Mouse (Mus musculus): ENCODE results near the gene Ctnnd2. TPM values are rescaled to one million over a fixed set of nuclear protein-coding genes. Genes with fewer than 3 reads are reported as not detected.

Ctnnd2 gene
- polyA plus RNA-seq, 1 experiment from 2014 or later, result 46.6 TPM

- H3K4me2 ChIP-seq (ENCODE audit: low read depth, low read length, severe bottlenecking), result no peak overlapping the region
- no peak overlapping the region for H3K9ac ChIP-seq (ENCODE audit: low read length)
- no peaks in the 10 kb centered on the region for H3K27me3 ChIP-seq (ENCODE audit: control insufficient read depth, insufficient read depth, low read length)
- no peak overlapping the region for H3K27ac ChIP-seq (ENCODE audit: low read depth, low read length)
- no peaks in the 10 kb centered on the region for H3K36me3 ChIP-seq (ENCODE audit: control insufficient read depth, insufficient read depth, low read length)
- H3K4me3 ChIP-seq (ENCODE audit: low read depth, low read length), result no peak overlapping the region
- DNase-seq (ENCODE audit: low spot score), result no peak
- no peaks in the 10 kb centered on the region for H3K9me3 ChIP-seq (ENCODE audit: control insufficient read depth, low read length)
- H3K4me1 ChIP-seq (replicated peaks; ENCODE audit: control insufficient read depth, insufficient read depth, low read length), result no peaks in the 10 kb centered on the region
- no peak for ATAC-seq (replicated peaks; ENCODE audit: low FRiP score)
- 16% methylated on average over 4 of the region's 4 CpGs for WGBS
Measured at GRCm38 (mm10) chr15:30738178-30738577, 565.8 kb downstream of the Ctnnd2 start.

DNA sequence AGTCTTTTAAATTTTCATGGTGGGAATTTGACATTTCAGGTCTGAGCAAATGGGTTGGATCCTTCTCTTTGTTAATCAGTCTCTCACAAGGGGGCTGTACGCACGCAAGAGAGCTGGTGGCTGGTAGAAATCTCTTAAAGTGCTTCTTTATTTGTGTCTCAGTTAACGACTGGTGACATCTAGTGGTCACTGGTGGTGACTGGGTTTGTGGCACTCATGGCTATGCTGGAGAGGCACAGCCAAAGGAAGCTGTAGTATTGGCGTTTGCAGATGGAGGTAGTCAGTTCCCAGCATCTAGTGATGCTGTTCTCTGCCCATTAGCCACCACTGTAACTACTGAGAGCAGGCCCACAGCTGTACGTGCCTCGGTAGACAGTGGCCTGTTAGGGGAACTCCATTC, 568.3 kb downstream of the Ctnnd2 start:
- Histone ChIP-seq H3K4me1 (replicated peaks; ENCODE audit: control insufficient read depth, insufficient read depth, low read length) (no peaks in the 10 kb centered on the region), H3K27ac (ENCODE audit: low read depth, low read length) (no peak overlapping the region), H3K9me3 (ENCODE audit: control insufficient read depth, low read length) (no peaks in the 10 kb centered on the region), H3K4me2 (ENCODE audit: low read depth, low read length, severe bottlenecking) (no peak overlapping the region), H3K4me3 (ENCODE audit: low read depth, low read length) (no peak overlapping the region), H3K27me3 (ENCODE audit: control insufficient read depth, insufficient read depth, low read length) (no peaks in the 10 kb centered on the region), H3K9ac (ENCODE audit: low read length) (no peak overlapping the region), H3K36me3 (ENCODE audit: control insufficient read depth, insufficient read depth, low read length) (no peaks in the 10 kb centered on the region)
- ATAC-seq (replicated peaks; ENCODE audit: low FRiP score) (peak; percentile 85), DNase-seq (ENCODE audit: low spot score) (peak; percentile 75)
- WGBS, result 9% methylated on average over 6 of the region's 6 CpGs

DNA sequence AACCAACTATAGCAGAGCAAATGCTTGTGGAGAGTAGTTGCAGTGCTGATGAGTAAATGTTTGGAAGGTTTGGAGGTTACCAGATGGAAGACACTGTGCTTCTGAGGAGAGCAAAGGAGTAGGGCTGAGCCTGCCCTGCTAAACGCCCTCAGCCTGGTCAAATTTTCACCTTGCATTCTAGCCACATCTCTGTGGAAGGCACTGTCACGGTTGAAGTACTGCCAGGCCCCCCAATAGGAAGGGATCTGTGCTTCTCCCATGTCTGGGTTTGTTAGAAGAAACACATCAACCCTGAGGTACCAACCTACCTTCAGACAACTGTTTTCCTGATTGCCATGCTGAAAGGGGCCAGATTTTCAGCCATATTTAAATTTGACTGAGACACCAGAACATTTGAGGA, 585.6 kb downstream of the Ctnnd2 start:
- WGBS, result 90% methylated on average over 2 of the region's 2 CpGs

DNA sequence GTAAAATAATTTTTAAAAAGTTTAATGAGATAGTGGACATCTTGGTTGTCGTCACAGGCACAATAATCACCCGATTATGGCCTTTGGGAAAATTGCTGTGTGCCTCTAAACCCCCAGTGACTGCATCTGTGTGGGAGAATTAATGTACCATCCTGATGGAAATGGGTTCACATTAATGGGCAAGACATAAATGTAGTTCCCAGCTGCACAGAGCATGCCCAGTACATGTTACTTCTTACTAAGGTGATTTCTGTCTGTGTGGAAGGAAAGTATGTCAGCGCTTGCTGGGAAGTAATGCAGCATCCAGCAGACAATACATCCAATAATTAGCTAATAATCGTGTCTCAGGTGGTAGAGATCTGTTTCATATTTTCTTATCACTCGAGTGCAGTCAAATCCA, 589.8 kb downstream of the Ctnnd2 start:
- Histone ChIP-seq H3K4me2 (ENCODE audit: low read depth, low read length, severe bottlenecking) (no peak overlapping the region), H3K36me3 (ENCODE audit: control insufficient read depth, insufficient read depth, low read length) (no peaks in the 10 kb centered on the region), H3K27me3 (ENCODE audit: control insufficient read depth, insufficient read depth, low read length) (no peaks in the 10 kb centered on the region), H3K9ac (ENCODE audit: low read length) (no peak overlapping the region), H3K27ac (ENCODE audit: low read depth, low read length) (no peak overlapping the region), H3K4me3 (ENCODE audit: low read depth, low read length) (no peak overlapping the region), H3K4me1 (replicated peaks; ENCODE audit: control insufficient read depth, insufficient read depth, low read length) (no peaks in the 10 kb centered on the region), H3K9me3 (ENCODE audit: control insufficient read depth, low read length) (no peaks in the 10 kb centered on the region)
- 82% methylated on average over 5 of the region's 5 CpGs for WGBS
- no peak for ATAC-seq (replicated peaks; ENCODE audit: low FRiP score)
- no peak for DNase-seq (ENCODE audit: low spot score)

More for the DNA sequence above, 585.6 kb downstream of the Ctnnd2 start:
- Histone ChIP-seq H3K4me1 (replicated peaks; ENCODE audit: control insufficient read depth, insufficient read depth, low read length) (no peaks in the 10 kb centered on the region), H3K27me3 (ENCODE audit: control insufficient read depth, insufficient read depth, low read length) (no peaks in the 10 kb centered on the region), H3K4me2 (ENCODE audit: low read depth, low read length, severe bottlenecking) (no peak overlapping the region), H3K4me3 (ENCODE audit: low read depth, low read length) (no peak overlapping the region), H3K27ac (ENCODE audit: low read depth, low read length) (no peak overlapping the region), H3K9me3 (ENCODE audit: control insufficient read depth, low read length) (no peaks in the 10 kb centered on the region), H3K36me3 (ENCODE audit: control insufficient read depth, insufficient read depth, low read length) (no peaks in the 10 kb centered on the region), H3K9ac (ENCODE audit: low read length) (no peak overlapping the region)
- DNase-seq (ENCODE audit: low spot score), result no peak
- ATAC-seq (replicated peaks; ENCODE audit: low FRiP score), result no peak

DNA sequence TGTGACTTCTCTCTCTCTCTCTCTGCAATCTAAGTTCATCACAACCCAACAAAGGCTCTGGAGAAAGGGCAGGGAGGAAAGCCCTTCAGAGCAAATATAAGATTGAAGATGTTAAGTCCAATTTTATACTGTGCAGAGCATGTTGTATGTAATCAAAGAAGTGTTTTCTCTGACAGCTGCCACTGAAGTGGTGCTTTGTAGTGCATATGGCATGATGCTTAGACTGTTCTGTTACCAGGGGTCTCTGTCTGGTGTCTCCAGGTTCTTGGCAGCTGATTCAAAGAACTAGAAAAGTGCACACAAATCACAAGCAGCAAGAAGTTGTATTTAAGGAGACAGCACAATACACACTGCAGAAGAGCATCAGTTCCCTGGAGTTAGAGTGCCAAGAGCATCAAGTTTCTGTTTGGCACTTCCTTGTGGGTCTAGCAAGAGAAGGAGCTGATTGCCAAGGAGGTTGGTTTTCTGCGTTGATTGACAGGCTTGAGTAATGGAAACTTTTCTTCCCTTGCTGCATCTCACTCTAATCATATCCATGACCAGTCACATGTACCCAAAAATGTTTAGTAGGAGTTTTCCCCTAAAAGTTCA, 590.4 kb downstream of the Ctnnd2 start:
- Histone ChIP-seq H3K36me3 (ENCODE audit: control insufficient read depth, insufficient read depth, low read length) (no peaks in the 10 kb centered on the region), H3K9me3 (ENCODE audit: control insufficient read depth, low read length) (no peaks in the 10 kb centered on the region), H3K27ac (ENCODE audit: low read depth, low read length) (no peak overlapping the region), H3K4me3 (ENCODE audit: low read depth, low read length) (no peak overlapping the region), H3K4me1 (replicated peaks; ENCODE audit: control insufficient read depth, insufficient read depth, low read length) (no peaks in the 10 kb centered on the region), H3K27me3 (ENCODE audit: control insufficient read depth, insufficient read depth, low read length) (no peaks in the 10 kb centered on the region), H3K4me2 (ENCODE audit: low read depth, low read length, severe bottlenecking) (no peak overlapping the region), H3K9ac (ENCODE audit: low read length) (no peak overlapping the region)
- DNase-seq (ENCODE audit: low spot score) (no peak), ATAC-seq (replicated peaks; ENCODE audit: low FRiP score) (no peak)
- 94% methylated on average over 1 of the region's 1 CpGs for WGBS

DNA sequence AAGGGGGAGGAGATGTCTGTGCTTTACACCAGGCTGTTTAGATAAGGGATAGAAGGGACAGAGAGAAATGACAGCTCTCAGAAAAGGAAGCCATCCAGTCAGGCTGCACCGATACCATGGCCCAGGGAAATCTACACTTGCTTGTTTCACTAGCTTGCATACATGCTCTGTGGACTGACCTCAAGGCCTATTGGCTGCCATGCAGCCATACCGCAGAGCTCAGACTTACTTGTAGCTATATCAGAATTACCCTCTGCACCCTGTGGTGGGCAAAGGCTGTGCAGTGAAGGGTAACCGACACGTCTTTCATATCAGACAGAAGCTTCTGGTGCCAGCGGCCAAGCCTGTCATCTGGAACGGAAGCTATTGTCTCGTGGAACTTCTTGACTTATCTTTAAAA, 604.5 kb downstream of the Ctnnd2 start:
- H3K4me3 ChIP-seq (ENCODE audit: low read depth, low read length), result no peak overlapping the region
- no peaks in the 10 kb centered on the region for H3K36me3 ChIP-seq (ENCODE audit: control insufficient read depth, insufficient read depth, low read length)
- no peaks in the 10 kb centered on the region for H3K4me1 ChIP-seq (replicated peaks; ENCODE audit: control insufficient read depth, insufficient read depth, low read length)
- no peak overlapping the region for H3K4me2 ChIP-seq (ENCODE audit: low read depth, low read length, severe bottlenecking)
- DNase-seq (ENCODE audit: low spot score) (no peak), ATAC-seq (replicated peaks; ENCODE audit: low FRiP score) (no peak)
- no peaks in the 10 kb centered on the region for H3K9me3 ChIP-seq (ENCODE audit: control insufficient read depth, low read length)
- WGBS, result 93% methylated on average over 7 of the region's 7 CpGs
- no peak overlapping the region for H3K9ac ChIP-seq (ENCODE audit: low read length)
- no peak overlapping the region for H3K27ac ChIP-seq (ENCODE audit: low read depth, low read length)
- no peaks in the 10 kb centered on the region for H3K27me3 ChIP-seq (ENCODE audit: control insufficient read depth, insufficient read depth, low read length)

DNA sequence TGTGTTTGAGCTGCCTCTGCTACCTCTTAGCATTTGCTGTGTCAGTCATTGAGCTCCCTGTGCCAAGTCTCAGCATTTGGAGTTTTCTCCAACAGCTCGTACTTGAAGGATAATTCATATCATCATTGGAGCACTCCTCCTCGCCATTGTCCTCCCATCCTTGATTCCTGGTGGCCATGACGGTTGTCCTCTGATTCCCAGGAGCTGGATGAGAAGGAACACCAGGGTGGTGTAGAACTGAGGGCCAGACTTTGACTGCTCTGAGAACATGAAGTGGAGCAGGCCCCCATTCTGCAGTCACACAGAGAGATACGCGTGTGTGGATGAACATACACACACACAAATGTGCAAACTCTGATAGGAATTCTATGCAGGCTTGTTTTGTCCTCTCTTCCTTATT, 605.4 kb downstream of the Ctnnd2 start:
- Histone ChIP-seq H3K4me3 (ENCODE audit: low read depth, low read length) (no peak overlapping the region), H3K4me2 (ENCODE audit: low read depth, low read length, severe bottlenecking) (no peak overlapping the region), H3K4me1 (replicated peaks; ENCODE audit: control insufficient read depth, insufficient read depth, low read length) (no peaks in the 10 kb centered on the region), H3K36me3 (ENCODE audit: control insufficient read depth, insufficient read depth, low read length) (no peaks in the 10 kb centered on the region), H3K9ac (ENCODE audit: low read length) (no peak overlapping the region), H3K27me3 (ENCODE audit: control insufficient read depth, insufficient read depth, low read length) (no peaks in the 10 kb centered on the region), H3K27ac (ENCODE audit: low read depth, low read length) (no peak overlapping the region), H3K9me3 (ENCODE audit: control insufficient read depth, low read length) (no peaks in the 10 kb centered on the region)
- DNase-seq (ENCODE audit: low spot score), result no peak
- 93% methylated on average over 5 of the region's 5 CpGs for WGBS
- no peak for ATAC-seq (replicated peaks; ENCODE audit: low FRiP score)

GRCm38 (mm10) chr15:30779903-30780302, 607.5 kb downstream of the Ctnnd2 start:
- no peak overlapping the region for H3K27ac ChIP-seq (ENCODE audit: low read depth, low read length)
- H3K4me2 ChIP-seq (ENCODE audit: low read depth, low read length, severe bottlenecking), result no peak overlapping the region
- DNase-seq (ENCODE audit: low spot score), result no peak
- WGBS, result 93% methylated on average over 1 of the region's 1 CpGs
- H3K9me3 ChIP-seq (ENCODE audit: control insufficient read depth, low read length), result no peaks in the 10 kb centered on the region
- no peaks in the 10 kb centered on the region for H3K27me3 ChIP-seq (ENCODE audit: control insufficient read depth, insufficient read depth, low read length)
- H3K4me3 ChIP-seq (ENCODE audit: low read depth, low read length), result no peak overlapping the region
- no peak for ATAC-seq (replicated peaks; ENCODE audit: low FRiP score)
- no peaks in the 10 kb centered on the region for H3K36me3 ChIP-seq (ENCODE audit: control insufficient read depth, insufficient read depth, low read length)
- no peak overlapping the region for H3K9ac ChIP-seq (ENCODE audit: low read length)
- H3K4me1 ChIP-seq (replicated peaks; ENCODE audit: control insufficient read depth, insufficient read depth, low read length), result no peaks in the 10 kb centered on the region

- Histone ChIP-seq H3K36me3 (ENCODE audit: control insufficient read depth, insufficient read depth, low read length) (no peaks in the 10 kb centered on the region), H3K27me3 (ENCODE audit: control insufficient read depth, insufficient read depth, low read length) (no peaks in the 10 kb centered on the region), H3K9ac (ENCODE audit: low read length) (no peak overlapping the region), H3K4me1 (replicated peaks; ENCODE audit: control insufficient read depth, insufficient read depth, low read length) (no peaks in the 10 kb centered on the region), H3K4me2 (ENCODE audit: low read depth, low read length, severe bottlenecking) (no peak overlapping the region), H3K27ac (ENCODE audit: low read depth, low read length) (no peak overlapping the region), H3K4me3 (ENCODE audit: low read depth, low read length) (no peak overlapping the region), H3K9me3 (ENCODE audit: control insufficient read depth, low read length) (no peaks in the 10 kb centered on the region)
- no peak for DNase-seq (ENCODE audit: low spot score)
- no peak for ATAC-seq (replicated peaks; ENCODE audit: low FRiP score)
Measured at GRCm38 (mm10) chr15:30780977-30781376, 608.6 kb downstream of the Ctnnd2 start.
